Mouse (Mus musculus) liver, postnatal 0 days (tissue): ENCODE measurements around the gene Jpt1. TPM values are rescaled to one million over a fixed set of nuclear protein-coding genes. Genes with fewer than 3 reads are reported as not detected.

ENCODE experiments used
- ATAC-seq: fragments of 200-750 bp; cut with Nextera tagmentation; 2 replicates; pipeline ENCODE4 v1.8.0; 2017; ENCODE audit warnings: mild to moderate bottlenecking, moderate library complexity
- DNase-seq: peaks from one replicate; pipeline ENCODE4 v3.0.0-alpha.2; 2016
- H3K27ac ChIP-seq: fragments of 300-500 bp; sonication (generic); 2 replicates; pipeline ENCODE4 v1.5.1; 2014; ENCODE audit warnings: antibody characterized with exemption, moderate library complexity, mild to moderate bottlenecking, low read depth
- H3K27me3 ChIP-seq: fragments of 300-500 bp; sonication (generic); 2 replicates; pipeline ENCODE4 v1.6.1; 2014; ENCODE audit warnings: low read length, control low read depth, mixed read lengths; ENCODE audit not compliant: insufficient read depth
- H3K36me3 ChIP-seq: fragments of 300-500 bp; sonication (generic); replicated peaks from 2 replicates; pipeline ENCODE4 v1.6.1; 2014; ENCODE audit warnings: mild to moderate bottlenecking, control low read depth, low read length, moderate library complexity, mixed read lengths; ENCODE audit not compliant: insufficient read depth
- H3K4me1 ChIP-seq: fragments of 300-500 bp; sonication (generic); 2 replicates; pipeline ENCODE4 v1.6.1; 2014; ENCODE audit warnings: antibody characterized with exemption, mild to moderate bottlenecking, control low read depth; ENCODE audit not compliant: insufficient read depth
- H3K4me2 ChIP-seq: fragments of 300-500 bp; sonication (generic); 2 replicates; pipeline ENCODE4 v1.6.1; 2014; ENCODE audit warnings: low read depth, mild to moderate bottlenecking, low read length, moderate library complexity, mixed read lengths
- H3K4me3 ChIP-seq: fragments of 300-500 bp; sonication (generic); 2 replicates; pipeline ENCODE4 v1.5.1; 2014; ENCODE audit warnings: low read depth, low read length
- H3K9ac ChIP-seq: fragments of 300-500 bp; sonication (generic); replicated peaks from 2 replicates; pipeline ENCODE4 v1.6.1; 2014; ENCODE audit warnings: mild to moderate bottlenecking, moderate library complexity
- H3K9me3 ChIP-seq: fragments of 300-500 bp; sonication (generic); 2 replicates; pipeline ENCODE4 v1.6.1; 2016; ENCODE audit warnings: mild to moderate bottlenecking, control low read depth, low read length, mixed read lengths
- CTCF ChIP-seq: sonication (generic); IDR thresholded peaks from 2 replicates; pipeline ENCODE4 v1.5.1; 2016; ENCODE audit warnings: antibody characterized with exemption, low read depth
- EP300 ChIP-seq: IDR thresholded peaks from 2 replicates; pipeline ENCODE4 v1.6.1; 2016; ENCODE audit warnings: antibody characterized with exemption, low read depth, mild to moderate bottlenecking
- WGBS: fragments of 180-500 bp; shearing (Covaris S2); extraction: QIAGEN DNeasy Blood & Tissue Kit; methylation state at CpG from one replicate; pipeline ENCODE4 v1.1.7; 2014; ENCODE audit not compliant: insufficient replicate concordance; 5-methylcytosine and 5-hydroxymethylcytosine counted together
- polyA plus RNA-seq: library from polyadenylated mRNA; unstranded; fragments of >200 nt; fragmentation: Nextera tagmentation; extraction: Ambion mirVana; gene quantifications from 2 replicates; pipeline ENCODE4 v1.2.1, GENCODE M21; 2015

Gene Jpt1
- polyA plus RNA-seq, 1 experiment from 2014 or later = 114 TPM

GRCm38 (mm10) chr11:115513271-115514237 is 633 bp downstream of the Jpt1 start:
- Histone ChIP-seq H3K4me1 (peaks cover 42% of the 10 kb centered on the region), H3K27ac (peak overlapping the region; percentile 91), H3K9me3 (no peaks in the 10 kb centered on the region), H3K4me2 (peak overlapping the region; percentile 95), H3K27me3 (no peaks in the 10 kb centered on the region), H3K4me3 (peak overlapping the region; percentile 98), H3K36me3 (no peaks in the 10 kb centered on the region), H3K9ac (peak overlapping the region; percentile 98)
- DNase-seq (peak; percentile 65), ATAC-seq (peak; percentile 69)
- TF ChIP-seq CTCF = no peak
- TF ChIP-seq EP300 = no peak
- under 1% methylated on average over 52 of the region's 57 CpGs for WGBS

DNA sequence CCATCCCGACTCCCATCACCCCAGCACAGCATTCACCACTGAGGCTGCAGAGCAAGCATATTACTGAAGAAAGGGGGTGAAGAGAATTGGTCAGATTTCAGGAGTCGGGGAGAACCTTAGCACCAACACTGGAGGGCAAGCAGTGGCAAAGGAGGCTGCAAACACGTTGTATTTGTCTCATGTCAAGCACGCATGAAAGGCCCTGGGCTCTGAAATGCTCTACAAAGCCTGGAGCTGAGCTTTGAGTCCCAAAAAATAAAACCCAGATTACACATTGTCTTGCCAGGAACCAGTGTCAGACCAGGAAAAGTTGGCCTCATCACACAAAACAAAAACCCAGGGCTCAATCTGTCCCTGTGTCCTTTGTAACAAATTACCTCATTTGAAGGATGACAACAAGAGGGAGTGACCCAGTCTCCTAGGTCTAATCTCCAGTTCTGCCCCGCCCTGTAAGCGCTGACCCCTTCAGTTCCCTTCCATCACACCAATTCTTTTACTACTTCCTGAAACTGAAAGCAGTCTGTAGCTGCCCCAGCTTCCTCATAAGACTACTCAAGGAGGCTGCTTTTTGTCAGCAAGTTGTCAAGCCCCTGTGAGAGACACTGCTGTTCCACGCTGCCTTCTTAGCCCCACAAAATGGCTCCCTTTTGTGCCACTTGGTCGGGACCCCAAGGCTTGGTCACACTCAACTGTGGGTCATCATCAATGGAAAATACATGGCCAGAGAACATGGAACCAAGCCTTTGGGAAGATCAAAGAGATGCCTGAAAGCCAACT is 1.6 kb downstream of the Jpt1 start:
- H3K9me3 ChIP-seq = no peaks in the 10 kb centered on the region
- H3K9ac ChIP-seq = peak overlapping the region; percentile 98
- H3K4me1 ChIP-seq = peaks cover 52% of the 10 kb centered on the region
- no peaks in the 10 kb centered on the region for H3K36me3 ChIP-seq
- peak overlapping the region; percentile 95 for H3K4me2 ChIP-seq
- H3K4me3 ChIP-seq = peak overlapping the region; percentile 98
- peak overlapping the region; percentile 91 for H3K27ac ChIP-seq
- H3K27me3 ChIP-seq = no peaks in the 10 kb centered on the region
- peak; percentile 49 for DNase-seq
- no peak for ATAC-seq
- TF ChIP-seq CTCF (no peak), EP300 (no peak)
- WGBS = 24% methylated on average over 8 of the region's 8 CpGs

DNA sequence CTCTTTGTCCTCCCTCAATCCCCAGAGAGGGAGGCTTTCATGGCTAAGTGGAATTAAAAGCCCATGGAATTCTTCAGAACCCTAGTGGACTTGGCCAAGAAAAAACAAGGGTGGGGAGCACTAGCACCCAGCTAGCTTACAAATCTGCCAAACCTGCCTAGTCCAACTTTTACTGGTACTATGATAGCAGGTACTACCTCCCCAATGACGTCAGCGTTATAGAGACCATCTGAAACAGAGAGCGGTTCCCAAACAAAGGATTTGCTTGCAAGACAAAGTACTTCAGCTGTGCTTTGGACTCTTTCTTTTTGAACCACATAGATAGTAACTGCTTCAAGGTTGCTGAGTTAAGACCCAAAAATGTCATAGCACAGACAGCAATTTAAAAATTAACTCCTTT is 2.2 kb downstream of the Jpt1 start:
- H3K27me3 ChIP-seq = no peaks in the 10 kb centered on the region
- peak overlapping the region; percentile 98 for H3K4me3 ChIP-seq
- H3K4me1 ChIP-seq = peaks cover 58% of the 10 kb centered on the region
- WGBS = 50% methylated on average over 3 of the region's 3 CpGs
- no peaks in the 10 kb centered on the region for H3K36me3 ChIP-seq
- no peaks in the 10 kb centered on the region for H3K9me3 ChIP-seq
- DNase-seq = no peak
- peak overlapping the region; percentile 98 for H3K9ac ChIP-seq
- no peak for TF ChIP-seq CTCF
- TF ChIP-seq EP300 = no peak
- ATAC-seq = no peak
- H3K27ac ChIP-seq = peak overlapping the region; percentile 91
- H3K4me2 ChIP-seq = peak overlapping the region; percentile 95

GRCm38 (mm10) chr11:115511121-115511520 is 3.1 kb downstream of the Jpt1 start:
- Histone ChIP-seq H3K9ac (peak overlapping the region; percentile 98), H3K9me3 (no peaks in the 10 kb centered on the region), H3K36me3 (no peaks in the 10 kb centered on the region; the same call in 1 of the 2 replicates), H3K4me3 (peak overlapping the region; percentile 98), H3K4me1 (peaks cover 66% of the 10 kb centered on the region), H3K27me3 (no peaks in the 10 kb centered on the region), H3K4me2 (peak overlapping the region; percentile 95), H3K27ac (peak overlapping the region; percentile 91)
- TF ChIP-seq EP300 (peak; percentile 32), CTCF (no peak)
- 46% methylated on average over 2 of the region's 2 CpGs for WGBS
- ATAC-seq (peak; percentile 43), DNase-seq (no peak)

DNA sequence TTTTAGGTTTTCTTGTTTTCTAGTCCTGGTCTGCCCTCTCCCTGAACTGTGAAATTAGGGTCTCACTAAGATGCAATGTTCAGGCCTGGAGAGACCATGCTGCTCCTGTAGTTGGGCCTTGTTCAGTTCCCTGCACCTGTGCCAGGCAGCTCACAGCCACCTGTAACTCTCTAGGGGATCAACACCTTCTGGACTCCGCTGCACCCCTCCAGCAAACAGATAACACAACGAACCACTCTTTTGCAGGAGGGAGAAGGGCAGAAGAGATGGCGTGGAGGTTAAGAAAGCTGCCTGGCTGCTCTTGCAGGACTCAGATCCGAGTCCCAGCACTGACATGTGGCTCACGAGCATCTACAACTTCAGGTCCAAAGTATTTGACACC is 3.7 kb downstream of the Jpt1 start:
- Histone ChIP-seq H3K9ac (peak overlapping the region; percentile 47), H3K36me3 (no peaks in the 10 kb centered on the region; the same call in 1 of the 2 replicates), H3K27ac (peak overlapping the region; percentile 91), H3K4me1 (peaks cover 70% of the 10 kb centered on the region), H3K27me3 (no peaks in the 10 kb centered on the region), H3K4me2 (peak overlapping the region; percentile 95), H3K4me3 (peak overlapping the region; percentile 26; the same call in 1 of the 2 replicates), H3K9me3 (no peaks in the 10 kb centered on the region)
- TF ChIP-seq CTCF (no peak), EP300 (no peak)
- WGBS = 36% methylated on average over 5 of the region's 5 CpGs
- no peak for ATAC-seq
- no peak for DNase-seq
